Mouse (Mus musculus): ENCODE results near the gene Thbs3. TPM values are rescaled to one million over a fixed set of nuclear protein-coding genes. Genes with fewer than 3 reads are reported as not detected.

Gene Thbs3
- polyA plus RNA-seq (2015; fragmentation: Nextera tagmentation; extraction: Ambion mirVana): 51.5 and 51.6 TPM in 2 replicates

DNA sequence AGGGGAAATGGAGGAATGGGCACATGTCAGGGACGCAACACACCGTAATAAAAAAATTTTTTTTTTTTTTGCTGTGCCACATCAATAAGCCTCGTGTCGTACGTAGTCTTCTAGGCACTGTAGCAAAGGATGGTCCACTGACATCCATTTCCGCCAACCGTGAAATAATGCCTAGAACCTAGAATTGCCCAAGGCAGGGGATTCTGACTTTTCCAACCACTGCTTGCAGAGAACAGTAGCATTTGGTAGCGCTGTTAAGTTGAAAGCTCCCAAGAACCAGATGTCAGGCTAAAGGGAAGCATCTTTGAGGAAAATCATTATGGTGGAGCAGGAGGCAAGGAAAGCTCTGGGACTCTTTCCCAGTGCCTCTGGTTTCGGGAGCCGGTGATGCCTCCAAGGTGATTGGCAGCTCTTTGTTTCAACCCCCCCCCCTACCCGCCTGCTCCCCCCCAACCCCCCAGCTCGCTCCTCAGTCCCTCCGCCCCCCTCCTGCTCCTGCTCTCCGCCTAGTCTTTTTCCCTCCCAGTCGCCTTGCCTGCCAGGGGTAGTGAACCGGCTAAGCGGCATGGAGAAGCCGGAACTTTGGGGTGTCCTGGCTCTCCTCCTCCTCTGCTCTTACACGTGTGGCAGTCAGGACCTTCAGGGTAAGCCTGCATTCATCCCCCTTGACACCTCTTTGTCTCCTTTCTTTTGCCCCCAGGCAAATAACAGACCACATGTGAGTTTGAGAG lies at the start of gene Thbs3:
TSS of gene Thbs3 (plus strand) at position 500 of the 731 bp plus-strand sequence.
- peaks cover 5% of the 10 kb centered on the region; the same call in 1 of the 2 replicates for H3K36me3 ChIP-seq
- peaks cover 47% of the 10 kb centered on the region for H3K4me1 ChIP-seq (replicated peaks)
- H3K9ac ChIP-seq: peak within 1 kb of the TSS; percentile 75
- ATAC-seq (ENCODE audit: low FRiP score, low read depth): 0 out of 2 replicates have a peak, but pooled peaks have one; percentile 12
- peak within 1 kb of the TSS; percentile 61 for H3K4me3 ChIP-seq
- H3K9me3 ChIP-seq: no peaks in the 10 kb centered on the region
- peak within 1 kb of the TSS; percentile 95 for H3K27ac ChIP-seq (replicated peaks)
- no peaks in the 10 kb centered on the region for H3K27me3 ChIP-seq
- peak within 1 kb of the TSS; percentile 88 for H3K4me2 ChIP-seq
- WGBS: under 1% methylated on average over 19 of the region's 19 CpGs

DNA sequence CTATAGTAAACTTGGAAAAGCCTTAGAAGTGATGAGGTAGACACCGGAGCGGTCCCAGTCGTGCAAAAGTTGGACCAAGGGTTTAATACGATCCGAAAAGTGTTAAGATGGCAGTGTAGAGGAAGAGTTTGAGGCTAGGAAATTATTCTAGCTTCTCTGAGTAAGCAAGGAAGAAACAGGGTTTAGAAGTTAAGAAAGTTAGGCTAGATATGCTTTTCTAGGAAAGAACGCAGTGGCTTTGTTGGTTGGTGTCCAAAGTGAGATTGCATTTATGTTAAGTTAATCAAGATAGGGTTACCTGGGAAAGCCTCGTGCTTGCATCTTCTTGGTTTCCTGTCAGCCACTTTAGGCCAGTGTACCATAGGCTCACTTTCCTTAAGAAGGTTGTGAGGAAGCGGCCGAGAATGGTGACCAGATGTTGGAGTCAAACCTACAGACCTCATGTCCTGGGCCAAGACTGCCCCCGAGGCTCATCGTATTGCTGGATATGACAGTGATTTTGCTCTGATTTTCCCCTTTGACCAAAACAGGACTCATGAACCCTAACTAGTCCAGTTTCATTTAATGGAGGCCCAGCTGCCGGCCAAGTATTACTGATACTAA lies 49.6 kb upstream of the Thbs3 start:
- peak overlapping the region; percentile 64 for H3K4me2 ChIP-seq
- H3K27me3 ChIP-seq: no peaks in the 10 kb centered on the region
- peak overlapping the region; percentile 82 for H3K4me3 ChIP-seq
- peak overlapping the region; percentile 93 for H3K27ac ChIP-seq (replicated peaks)
- no peaks in the 10 kb centered on the region for H3K9me3 ChIP-seq
- peak overlapping the region; percentile 89 for H3K9ac ChIP-seq
- WGBS: 23% methylated on average over 12 of the region's 12 CpGs
- no peak for ATAC-seq (ENCODE audit: low FRiP score, low read depth)
- H3K36me3 ChIP-seq: peaks cover 28% of the 10 kb centered on the region
- H3K4me1 ChIP-seq (replicated peaks): peaks cover 28% of the 10 kb centered on the region

DNA sequence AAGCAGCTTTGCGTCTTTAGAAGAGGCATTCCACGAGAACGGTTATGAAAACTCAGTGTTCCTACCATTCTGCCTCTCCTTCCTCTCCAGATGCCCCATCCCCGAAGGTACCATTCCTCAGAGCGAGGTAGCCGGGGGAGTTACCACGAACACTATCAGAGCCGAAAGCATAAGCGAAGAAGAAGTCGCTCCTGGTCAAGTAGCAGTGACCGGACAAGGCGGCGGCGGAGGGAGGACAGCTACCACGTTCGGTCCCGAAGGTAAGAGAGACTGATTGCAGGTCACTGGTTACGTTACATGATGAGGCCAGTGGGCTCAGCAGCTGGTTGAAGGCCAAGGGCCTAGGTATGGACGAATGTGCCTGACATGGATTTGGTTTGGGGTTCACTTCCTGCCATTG lies 48.0 kb upstream of the Thbs3 start:
- Histone ChIP-seq H3K4me1 (replicated peaks) (peaks cover 27% of the 10 kb centered on the region), H3K9me3 (no peaks in the 10 kb centered on the region), H3K36me3 (peaks cover 39% of the 10 kb centered on the region), H3K4me3 (no peak overlapping the region), H3K4me2 (no peak overlapping the region), H3K27ac (replicated peaks) (no peak overlapping the region), H3K9ac (no peak overlapping the region), H3K27me3 (no peaks in the 10 kb centered on the region)
- WGBS: 96% methylated on average over 19 of the region's 19 CpGs
- ATAC-seq (ENCODE audit: low FRiP score, low read depth): no peak

DNA sequence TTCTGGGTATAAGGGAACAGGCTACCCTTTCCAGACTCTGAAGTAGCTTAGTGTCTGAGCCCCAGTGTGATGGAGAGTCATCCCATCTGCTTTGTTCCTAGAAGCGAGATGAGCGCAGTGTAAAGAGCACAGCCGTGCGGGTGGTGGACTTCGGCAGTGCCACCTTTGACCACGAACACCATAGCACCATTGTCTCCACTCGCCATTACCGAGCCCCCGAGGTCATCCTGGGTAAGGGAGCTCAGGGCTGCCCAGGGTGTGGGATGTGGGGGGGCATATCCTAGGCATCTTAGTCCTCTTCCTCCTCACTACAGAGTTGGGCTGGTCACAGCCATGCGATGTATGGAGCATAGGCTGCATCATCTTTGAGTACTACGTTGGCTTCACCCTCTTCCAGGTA lies 40.1 kb upstream of the Thbs3 start:
- peaks cover 15% of the 10 kb centered on the region for H3K4me1 ChIP-seq (replicated peaks)
- WGBS: 92% methylated on average over 11 of the region's 11 CpGs

DNA sequence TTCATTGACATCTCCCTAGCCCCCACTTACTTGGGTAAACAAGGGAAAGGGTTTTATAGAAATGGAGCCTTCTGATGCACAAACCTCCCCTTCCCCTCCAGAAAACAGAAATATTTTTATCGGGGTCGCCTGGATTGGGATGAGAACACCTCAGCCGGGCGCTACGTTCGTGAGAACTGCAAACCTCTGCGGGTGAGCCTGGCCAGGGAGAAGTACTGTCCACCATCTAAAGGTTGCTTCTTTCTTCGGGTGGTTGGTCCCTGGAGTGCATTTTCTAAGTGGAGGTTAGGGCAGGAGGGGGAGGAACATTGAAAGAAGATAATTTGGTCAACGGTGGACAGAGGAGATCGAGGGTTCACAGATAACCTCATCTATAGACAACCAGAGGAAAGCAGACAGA lies 39.4 kb upstream of the Thbs3 start:
- no peak for ATAC-seq (ENCODE audit: low FRiP score, low read depth)
- no peaks in the 10 kb centered on the region for H3K9me3 ChIP-seq
- no peak overlapping the region for H3K4me2 ChIP-seq
- no peak overlapping the region for H3K9ac ChIP-seq
- H3K36me3 ChIP-seq: peaks cover 72% of the 10 kb centered on the region
- WGBS: 91% methylated on average over 10 of the region's 10 CpGs
- H3K4me1 ChIP-seq (replicated peaks): peaks cover 15% of the 10 kb centered on the region
- no peak overlapping the region for H3K27ac ChIP-seq (replicated peaks)
- no peaks in the 10 kb centered on the region for H3K27me3 ChIP-seq
- no peak overlapping the region for H3K4me3 ChIP-seq

More for the DNA sequence above, 40.1 kb upstream of the Thbs3 start:
- Histone ChIP-seq H3K9ac (no peak overlapping the region), H3K4me2 (no peak overlapping the region), H3K9me3 (no peaks in the 10 kb centered on the region), H3K4me3 (no peak overlapping the region), H3K27me3 (no peaks in the 10 kb centered on the region), H3K36me3 (peaks cover 72% of the 10 kb centered on the region), H3K27ac (replicated peaks) (no peak overlapping the region)
- no peak for ATAC-seq (ENCODE audit: low FRiP score, low read depth)

DNA sequence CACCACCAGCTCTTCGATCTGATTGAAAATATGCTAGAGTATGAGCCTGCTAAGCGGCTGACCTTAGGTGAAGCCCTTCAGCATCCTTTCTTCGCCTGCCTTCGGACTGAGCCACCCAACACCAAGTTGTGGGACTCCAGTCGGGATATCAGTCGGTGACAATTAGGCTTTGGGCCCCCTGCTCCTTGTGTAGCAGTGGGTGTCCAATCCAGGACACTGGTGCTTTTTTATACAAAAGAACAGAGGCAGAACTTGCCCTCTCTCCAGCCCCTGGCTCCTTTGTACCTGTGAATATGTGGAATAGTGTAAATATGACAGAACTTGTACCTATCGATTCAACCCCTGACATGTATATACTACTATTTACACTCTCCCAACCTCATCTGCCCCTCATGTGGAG lies 38.6 kb upstream of the Thbs3 start:
- Histone ChIP-seq H3K27ac (replicated peaks) (no peak overlapping the region), H3K4me3 (no peak overlapping the region), H3K4me1 (replicated peaks) (peaks cover 15% of the 10 kb centered on the region), H3K9ac (no peak overlapping the region), H3K4me2 (no peak overlapping the region), H3K9me3 (no peaks in the 10 kb centered on the region), H3K27me3 (no peaks in the 10 kb centered on the region), H3K36me3 (peaks cover 75% of the 10 kb centered on the region)
- no peak for ATAC-seq (ENCODE audit: low FRiP score, low read depth)
- 80% methylated on average over 7 of the region's 7 CpGs for WGBS

DNA sequence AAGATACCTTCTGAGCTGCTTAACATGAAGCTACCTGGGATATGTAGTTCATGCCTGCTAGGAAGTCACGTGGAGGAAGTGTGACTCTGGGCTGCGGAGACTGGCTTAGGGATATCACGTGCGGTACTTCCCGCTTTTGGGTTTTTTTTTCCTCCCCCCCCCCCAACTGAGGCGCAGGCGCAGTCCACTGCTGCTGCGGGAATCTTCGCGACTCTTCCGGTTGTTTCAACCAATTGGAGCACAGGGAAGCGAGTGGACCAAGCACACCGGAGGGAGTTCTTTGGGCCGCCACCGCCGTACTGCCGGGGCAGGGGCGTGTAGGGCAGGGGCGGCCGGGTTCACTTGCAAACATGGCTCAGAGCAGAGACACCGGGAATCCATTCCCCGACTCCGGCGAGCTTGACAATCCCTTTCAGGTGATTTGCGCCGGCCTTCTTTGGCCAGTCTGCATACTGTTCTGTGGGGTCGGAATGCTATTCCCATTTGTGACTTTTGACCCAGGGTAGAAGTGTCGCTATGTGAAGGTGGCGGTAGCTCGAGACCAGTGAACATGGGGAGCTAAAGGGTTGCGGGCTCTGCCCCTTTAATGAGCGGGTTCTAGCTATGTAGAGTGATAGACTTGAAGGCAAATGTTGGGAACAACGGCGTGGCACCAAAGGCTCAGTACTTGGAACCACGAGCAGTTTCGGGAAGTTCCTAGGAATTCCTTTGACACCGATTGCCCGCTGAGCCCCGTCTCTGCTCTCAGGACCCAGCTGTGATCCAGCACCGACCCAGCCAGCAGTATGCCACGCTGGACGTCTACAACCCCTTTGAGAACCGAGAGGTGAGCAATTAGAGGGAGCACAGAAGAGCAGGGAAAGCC lies 37.5 kb upstream of the Thbs3 start, which contains the start of gene Scamp3:
TSS of gene Scamp3 (plus strand) at position 232 of the 865 bp plus-strand sequence.
- H3K9me3 ChIP-seq: no peaks in the 10 kb centered on the region
- H3K4me3 ChIP-seq: peak within 1 kb of the TSS; percentile 65
- under 1% methylated on average over 43 of the region's 43 CpGs for WGBS
- H3K27ac ChIP-seq (replicated peaks): peak within 1 kb of the TSS; percentile 73
- peak within 1 kb of the TSS; percentile 78 for H3K4me2 ChIP-seq
- peaks cover 15% of the 10 kb centered on the region for H3K4me1 ChIP-seq (replicated peaks)
- ATAC-seq (ENCODE audit: low FRiP score, low read depth): peak; percentile 97
- H3K36me3 ChIP-seq: peaks cover 70% of the 10 kb centered on the region
- H3K27me3 ChIP-seq: no peaks in the 10 kb centered on the region
- peak within 1 kb of the TSS; percentile 71 for H3K9ac ChIP-seq

DNA sequence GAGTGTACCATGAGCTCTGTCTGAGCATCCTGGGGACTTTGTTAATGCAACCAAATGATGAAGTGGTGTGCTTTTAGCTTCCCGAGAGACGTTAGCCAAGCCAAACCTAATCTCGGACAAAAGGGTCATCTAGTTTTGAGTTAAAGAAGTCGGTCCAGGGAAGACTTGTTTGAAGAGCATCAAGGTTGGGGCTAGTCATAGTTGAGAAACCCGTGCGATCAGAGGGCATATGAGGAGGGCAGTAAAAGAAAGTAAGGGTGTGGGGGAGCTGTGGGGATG lies 36.9 kb upstream of the Thbs3 start:
- H3K36me3 ChIP-seq: peaks cover 65% of the 10 kb centered on the region
- no peaks in the 10 kb centered on the region for H3K9me3 ChIP-seq
- no peak for ATAC-seq (ENCODE audit: low FRiP score, low read depth)
- H3K27ac ChIP-seq (replicated peaks): peak overlapping the region; percentile 73
- H3K27me3 ChIP-seq: no peaks in the 10 kb centered on the region
- 12% methylated on average over 6 of the region's 6 CpGs for WGBS
- H3K4me3 ChIP-seq: peak overlapping the region; percentile 65
- H3K4me1 ChIP-seq (replicated peaks): peaks cover 18% of the 10 kb centered on the region
- H3K9ac ChIP-seq: peak overlapping the region; percentile 71
- peak overlapping the region; percentile 78 for H3K4me2 ChIP-seq

DNA sequence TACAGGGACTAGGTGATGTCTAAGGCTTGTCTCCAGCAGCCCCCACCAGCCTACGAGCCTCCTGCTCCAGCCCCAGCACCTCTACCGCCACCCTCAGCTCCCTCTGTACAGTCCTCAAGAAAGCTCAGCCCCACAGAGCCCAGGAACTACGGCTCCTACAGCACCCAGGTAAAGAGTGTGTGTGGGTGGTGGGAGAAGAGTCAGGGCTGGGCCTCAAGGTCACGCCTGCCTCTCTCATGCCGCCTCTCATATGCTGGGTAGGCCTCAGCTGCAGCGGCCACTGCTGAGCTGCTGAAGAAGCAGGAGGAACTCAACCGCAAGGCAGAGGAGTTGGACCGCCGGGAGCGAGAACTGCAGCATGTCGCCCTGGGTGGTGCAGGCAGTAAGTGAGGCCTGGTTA lies 35.9 kb upstream of the Thbs3 start:
- Histone ChIP-seq H3K27ac (replicated peaks) (no peak overlapping the region), H3K9me3 (no peaks in the 10 kb centered on the region), H3K9ac (no peak overlapping the region), H3K4me3 (0 out of 2 replicates have a peak overlapping the region, but pooled peaks have one; percentile 65), H3K4me2 (no peak overlapping the region; the same call in 1 of the 2 replicates), H3K36me3 (peaks cover 55% of the 10 kb centered on the region), H3K4me1 (replicated peaks) (peaks cover 27% of the 10 kb centered on the region), H3K27me3 (no peaks in the 10 kb centered on the region)
- 92% methylated on average over 11 of the region's 11 CpGs for WGBS
- ATAC-seq (ENCODE audit: low FRiP score, low read depth): no peak

DNA sequence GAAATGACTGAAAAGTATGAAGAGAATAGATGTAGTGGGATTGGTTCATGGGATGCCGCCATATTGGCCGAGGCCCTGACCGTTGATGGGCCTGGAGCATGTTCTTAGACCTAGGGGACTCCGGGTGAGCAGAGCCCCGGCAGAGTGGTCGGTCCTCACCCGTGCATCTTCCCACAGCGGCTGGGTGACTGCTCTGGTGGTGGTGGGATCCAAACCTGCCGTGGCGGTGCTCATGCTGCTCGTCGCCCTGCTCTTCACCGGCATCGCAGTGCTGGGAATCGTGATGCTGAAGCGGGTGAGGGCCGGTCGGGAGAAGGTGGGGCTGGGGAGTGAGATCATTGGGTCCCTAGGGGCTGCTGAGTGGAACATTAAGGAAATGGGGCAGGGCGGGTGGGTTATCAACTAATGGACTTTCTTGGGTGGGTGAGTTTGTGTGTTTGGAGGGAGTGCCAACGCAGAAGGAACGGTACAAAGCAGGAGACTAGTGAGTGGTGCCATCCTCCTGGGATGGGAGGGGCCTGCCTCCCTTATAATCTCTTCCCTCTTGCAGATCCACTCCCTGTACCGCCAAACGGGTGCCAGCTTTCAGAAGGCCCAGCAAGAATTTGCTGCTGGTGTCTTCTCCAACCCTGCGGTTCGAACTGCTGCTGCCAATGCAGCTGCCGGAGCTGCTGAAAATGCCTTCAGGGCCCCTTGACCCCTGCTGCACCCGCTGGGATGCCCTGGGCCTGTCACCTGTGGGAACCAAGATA lies 33.1 kb upstream of the Thbs3 start:
- ATAC-seq (ENCODE audit: low FRiP score, low read depth): no peak
- H3K27me3 ChIP-seq: no peaks in the 10 kb centered on the region
- H3K9me3 ChIP-seq: no peaks in the 10 kb centered on the region
- peaks cover 30% of the 10 kb centered on the region for H3K36me3 ChIP-seq
- H3K4me2 ChIP-seq: no peak overlapping the region
- peaks cover 40% of the 10 kb centered on the region for H3K4me1 ChIP-seq (replicated peaks)
- no peak overlapping the region for H3K9ac ChIP-seq
- H3K4me3 ChIP-seq: no peak overlapping the region
- 0 out of 2 replicates have a peak overlapping the region, but pooled peaks have one; percentile 91 for H3K27ac ChIP-seq (replicated peaks)
- 94% methylated on average over 27 of the region's 27 CpGs for WGBS

DNA sequence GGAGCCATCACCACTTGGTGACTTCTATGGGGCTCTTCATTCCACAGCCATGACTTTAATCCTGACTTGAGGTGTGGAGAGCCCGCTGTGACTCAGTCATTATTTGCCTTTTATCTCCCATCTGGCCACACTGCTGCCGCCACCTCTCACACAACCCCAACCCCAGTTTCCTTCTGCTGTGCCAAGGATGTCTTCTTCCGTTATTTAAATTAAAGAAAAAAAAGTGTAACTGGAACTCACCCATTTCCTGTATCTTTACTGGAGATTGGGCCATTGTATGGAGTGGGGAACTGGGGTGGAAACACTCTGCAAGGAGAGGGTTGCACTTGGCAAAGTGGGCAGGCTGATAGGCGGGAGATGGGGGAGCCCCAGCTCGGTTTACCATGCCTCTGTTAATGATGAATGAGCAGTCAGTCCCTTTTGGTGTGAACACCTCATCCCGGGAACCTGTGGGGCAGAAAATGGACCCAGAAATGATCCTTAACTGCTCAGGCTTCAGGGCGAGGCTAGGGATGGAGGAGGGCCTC lies 32.4 kb upstream of the Thbs3 start:
- WGBS: 53% methylated on average over 7 of the region's 7 CpGs
- Histone ChIP-seq H3K4me3 (peak overlapping the region; percentile 53), H3K27me3 (no peaks in the 10 kb centered on the region), H3K27ac (replicated peaks) (peak overlapping the region; percentile 91), H3K4me2 (peak overlapping the region; percentile 87), H3K36me3 (peaks cover 30% of the 10 kb centered on the region), H3K4me1 (replicated peaks) (peaks cover 40% of the 10 kb centered on the region), H3K9me3 (no peaks in the 10 kb centered on the region), H3K9ac (no peak overlapping the region; the same call in 1 of the 2 replicates)
- peak; percentile 24; the same call in 1 of the 2 replicates for ATAC-seq (ENCODE audit: low FRiP score, low read depth)

Measured in hindbrain, embryonic 15.5 days (tissue).